Comparison of ENCODE assay signal across 9 mouse cellular contexts in the genomic region with DNA sequence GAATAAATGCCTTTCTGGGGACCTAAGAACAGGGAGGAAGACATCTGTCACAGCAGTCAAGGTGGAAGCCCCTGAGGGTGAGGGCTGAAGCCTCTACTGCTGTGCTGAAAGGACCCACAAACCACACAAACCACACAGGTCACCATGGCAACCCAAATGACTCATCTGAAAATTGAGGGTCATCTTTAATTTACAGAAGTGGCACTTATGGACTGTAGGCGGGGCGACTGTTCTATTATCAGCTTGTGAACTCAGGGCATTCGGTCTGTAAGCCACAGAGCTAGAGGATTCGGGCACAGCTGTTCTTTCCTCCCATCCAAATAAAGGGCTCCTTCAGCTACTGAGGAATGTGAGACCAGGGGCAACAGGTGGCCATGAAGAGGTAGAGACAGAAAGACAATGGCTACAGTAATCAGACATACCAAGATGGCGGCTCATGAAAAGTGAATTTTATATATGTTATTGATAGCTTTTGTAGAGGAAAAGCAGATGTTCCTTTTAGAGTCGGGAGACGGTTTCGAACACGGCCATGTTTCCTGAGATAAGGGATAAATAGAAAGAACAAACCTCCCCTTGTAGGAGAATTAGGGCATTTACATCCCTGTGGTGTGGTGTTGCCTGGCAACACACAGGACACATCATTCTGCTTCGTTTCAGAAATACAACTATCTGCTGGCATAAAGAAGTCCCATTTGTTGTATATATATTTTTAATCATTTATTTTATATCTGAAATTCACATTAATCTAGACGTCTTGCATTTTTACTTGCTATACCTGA. TPM values are rescaled to one million over a fixed set of nuclear protein-coding genes. Genes with fewer than 3 reads are reported as not detected.
DNase-seq lines count a peak whose midpoint lies in the region; ATAC-seq and TF ChIP-seq lines count a peak whose summit lies in the region.
"Had no signal": no experiment of that assay in that cellular context is flagged by ENCODE, and none has a peak within 500 bp of the region (broad histone marks: within the 10 kb centered on the region; RNA-seq: fewer than 3 reads in every experiment).

No protein-coding gene starts in this region.

- H3K4me1 ChIP-seq in hindbrain, embryonic 10.5 days (replicated peaks) = peaks cover 8% of the 10 kb centered on the region; the same call in 1 of the 2 replicates
- H3K4me1 ChIP-seq in hindbrain, embryonic 16.5 days (ENCODE audit: control insufficient read depth, insufficient read depth, low read depth, low read length) = peaks cover 4% of the 10 kb centered on the region
- peaks cover 29% of the 10 kb centered on the region for H3K4me1 ChIP-seq in small intestine, adult 2 months (ENCODE audit: control insufficient read depth, insufficient read depth, insufficient read length, low read length)

- DNase-seq in hindbrain, embryonic 10.5 days (ENCODE audit: low spot score) = peak; percentile 4
- DNase-seq in liver = peak; percentile 35
- no peak for DNase-seq in gastrocnemius, adult 2 months
- DNase-seq in layer of hippocampus, postnatal 14 days (ENCODE audit: low spot score in 2 of 2) = no peak

- no peak for TF ChIP-seq POLR2A in small intestine, adult 2 months (IDR thresholded peaks at IDR 0.05; ENCODE audit: low read depth, low read length)

- WGBS in hindbrain, embryonic 10.5 days = 65% methylated on average over 11 of the region's 11 CpGs
- WGBS in hindbrain, embryonic 16.5 days = 39% methylated on average over 11 of the region's 11 CpGs
- WGBS in small intestine, adult 2 months = 37% methylated on average over 11 of the region's 11 CpGs

- H3K27me3 ChIP-seq in hindbrain, embryonic 10.5 days (ENCODE audit: insufficient read depth, poor library complexity, severe bottlenecking) = no peaks in the 10 kb centered on the region
- no peaks in the 10 kb centered on the region for H3K27me3 ChIP-seq in hindbrain, embryonic 16.5 days (replicated peaks; ENCODE audit: control insufficient read depth, insufficient read depth, low read length)
- H3K27me3 ChIP-seq in small intestine, adult 2 months (ENCODE audit: control insufficient read depth, insufficient read depth, low read length) = no peaks in the 10 kb centered on the region

- no peaks in the 10 kb centered on the region for H3K36me3 ChIP-seq in hindbrain, embryonic 10.5 days
- no peaks in the 10 kb centered on the region for H3K36me3 ChIP-seq in hindbrain, embryonic 16.5 days (ENCODE audit: control insufficient read depth, insufficient read depth, low read length)
- H3K36me3 ChIP-seq in small intestine, adult 2 months (ENCODE audit: control insufficient read depth, insufficient read depth, low read length) = no peaks in the 10 kb centered on the region
- H3K36me3 ChIP-seq: lung, embryonic 15.5 days had no signal

- intact Hi-C loops in gastrocnemius, adult 2 months (cut with DNase I) = loop anchor here (1.0 to 5.0 kb wide), 3 partner anchors 37 to 372 kb away; no protein-coding TSS in a partner anchor

- no peak overlapping the region for H3K4me3 ChIP-seq in hindbrain, embryonic 10.5 days
- no peak overlapping the region for H3K4me3 ChIP-seq in hindbrain, embryonic 16.5 days (ENCODE audit: low read length)
- no peak overlapping the region for H3K4me3 ChIP-seq in small intestine, adult 2 months (ENCODE audit: low read depth, low read length)
- H3K4me3 ChIP-seq in gastrocnemius, adult 2 months = no peak overlapping the region
- H3K4me3 ChIP-seq: lung, embryonic 15.5 days had no signal

- H3K27ac ChIP-seq in hindbrain, embryonic 10.5 days = no peak overlapping the region
- no peak overlapping the region for H3K27ac ChIP-seq in hindbrain, embryonic 16.5 days (ENCODE audit: low read depth, low read length)
- peak overlapping the region; percentile 80 for H3K27ac ChIP-seq in small intestine, adult 2 months (ENCODE audit: insufficient read depth, low read depth, low read length)
- H3K27ac ChIP-seq in gastrocnemius, adult 2 months = no peak overlapping the region
- H3K27ac ChIP-seq: lung, embryonic 15.5 days had no signal

- H3K9me3 ChIP-seq in hindbrain, embryonic 10.5 days = no peaks in the 10 kb centered on the region
- no peaks in the 10 kb centered on the region for H3K9me3 ChIP-seq in hindbrain, embryonic 16.5 days (ENCODE audit: control insufficient read depth, low read length)
- H3K9me3 ChIP-seq: lung, embryonic 15.5 days had no signal

- no peak overlapping the region for H3K9ac ChIP-seq in hindbrain, embryonic 16.5 days (ENCODE audit: low read depth, low read length)
- H3K9ac ChIP-seq: lung, embryonic 15.5 days had no signal

- ATAC-seq in hindbrain, embryonic 16.5 days = no peak
- ATAC-seq in common myeloid progenitor, adult 5-6 weeks (replicated peaks; ENCODE audit: low read depth, poor library complexity, severe bottlenecking) = peak; percentile 86
- ATAC-seq in erythroblast, adult 5-6 weeks (replicated peaks; ENCODE audit: low FRiP score, poor library complexity, severe bottlenecking) = no peak

- no peak overlapping the region for H3K4me2 ChIP-seq in hindbrain, embryonic 16.5 days (ENCODE audit: low read length)

- no peak for TF ChIP-seq CTCF in small intestine, adult 2 months (IDR thresholded peaks at IDR 0.05; ENCODE audit: extremely low read depth, insufficient read length, insufficient replicate concordance, low read depth, low read length)
- no peak for TF ChIP-seq CTCF in gastrocnemius, adult 2 months (IDR thresholded peaks at IDR 0.05)

RNA-seq across cellular contexts. Expression of a gene that starts 17.2 kb away (rescaled TPM):
- 145 and 157 TPM in 2 replicates for polyA plus RNA-seq in hindbrain, embryonic 10.5 days (2016; fragmentation: Nextera tagmentation; extraction: Ambion mirVana)
- 59.6 and 63.8 TPM in 2 replicates for polyA plus RNA-seq in hindbrain, embryonic 16.5 days (2015; fragmentation: Nextera tagmentation; extraction: Ambion mirVana)
- 27.5 and 36.2 TPM in 2 replicates for total RNA-seq in common myeloid progenitor, adult 5-6 weeks (2017)
- 6.4 and 10.1 TPM in 2 replicates for polyA plus RNA-seq in small intestine, adult 2 months (2012; rRNA removed)
- 10 to 100 TPM; 14.4 to 18.5 TPM for total RNA-seq in gastrocnemius, adult 2 months (2021)
- total RNA-seq in erythroblast, adult 5-6 weeks (2015; ENCODE audit: low replicate concordance) = 8.8 and 10.4 TPM in 2 replicates
- 10.7 and 12.4 TPM in 2 replicates for total RNA-seq in erythroblast, adult 5-6 weeks (2017; ENCODE audit: low replicate concordance)
- total RNA-seq in layer of hippocampus, postnatal 14 days (2021) = 10 to 100 TPM; 29.2 to 32.2 TPM

RNA-seq across cellular contexts. Expression of a gene that starts 56.7 kb away (rescaled TPM):
- polyA plus RNA-seq in hindbrain, embryonic 10.5 days (2016; fragmentation: Nextera tagmentation; extraction: Ambion mirVana) = not detected in 2 replicates
- 0.21 TPM in 1 of 2 replicates, not detected in the other for polyA plus RNA-seq in hindbrain, embryonic 16.5 days (2015; fragmentation: Nextera tagmentation; extraction: Ambion mirVana)
- 4.3 and 10.6 TPM in 2 replicates for total RNA-seq in common myeloid progenitor, adult 5-6 weeks (2017)
- 2.1 and 3.1 TPM in 2 replicates for polyA plus RNA-seq in small intestine, adult 2 months (2012; rRNA removed)
- total RNA-seq in gastrocnemius, adult 2 months (2021) = not detected
- not detected in 2 replicates for total RNA-seq in erythroblast, adult 5-6 weeks (2015; ENCODE audit: low replicate concordance)
- total RNA-seq in erythroblast, adult 5-6 weeks (2017; ENCODE audit: low replicate concordance) = 1.1 and 4.2 TPM in 2 replicates
- 1 to 10 TPM; 1.6 TPM for total RNA-seq in layer of hippocampus, postnatal 14 days (2021)

Comparison
In these comparisons a context has a peak if more than half of its experiments do, and no peak if none do; other contexts are left out.
1. DNase-seq: peak in hindbrain, embryonic 10.5 days (single experiment) and liver (single experiment); none in gastrocnemius, adult 2 months (single experiment) and layer of hippocampus, postnatal 14 days (0 of 2).